Mouse (Mus musculus) left cerebral cortex, adult 9 months (tissue): ENCODE results near the gene Ntn4.
A peak's percentile ranks its signal among the peaks of the same experiment; 100 is the strongest.

ENCODE experiments used
- DNase-seq, 2 experiments: peaks; one replicate each; pipeline ENCODE4 v3.0.0; 2022; ENCODE audit warnings: low spot score in 2 of 2

Gene Ntn4

GRCm38 (mm10) chr10:93641821-93642746 lies 1.6 kb downstream of the Ntn4 start:
- DNase-seq, result no peak

- DNase-seq, result no peak
These were observed 2.4 kb downstream of the Ntn4 start for GRCm38 (mm10) chr10:93642897-93643296.

- no peak for DNase-seq
These were observed 4.0 kb downstream of the Ntn4 start for GRCm38 (mm10) chr10:93644451-93644941.

- no peak for DNase-seq
These were observed 7.4 kb downstream of the Ntn4 start for GRCm38 (mm10) chr10:93647655-93648561.

DNA sequence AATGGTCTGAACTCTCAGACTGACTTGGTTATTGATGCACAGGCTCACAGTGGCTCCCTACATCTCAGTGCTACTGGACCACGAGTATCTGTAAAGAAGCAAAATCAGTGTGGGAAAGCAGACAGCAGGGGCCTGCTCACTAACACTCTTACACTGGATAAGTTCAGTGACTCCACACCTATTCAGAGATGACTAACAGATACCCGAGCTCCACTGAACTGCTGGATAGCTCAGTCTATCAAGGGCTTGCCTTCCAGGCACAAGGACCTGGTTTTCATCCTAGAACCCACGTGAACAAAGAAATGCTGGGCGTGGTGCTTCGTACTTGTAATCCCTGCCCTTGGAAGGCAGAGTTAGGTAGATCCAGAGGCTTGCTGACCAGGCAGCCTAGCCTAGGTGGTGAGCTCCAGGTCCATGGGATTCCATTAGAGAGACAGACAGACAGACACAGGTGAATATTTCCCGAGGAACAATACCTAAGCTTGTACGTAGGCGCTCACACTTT lies 8.2 kb downstream of the Ntn4 start:
- no peak for DNase-seq

DNA sequence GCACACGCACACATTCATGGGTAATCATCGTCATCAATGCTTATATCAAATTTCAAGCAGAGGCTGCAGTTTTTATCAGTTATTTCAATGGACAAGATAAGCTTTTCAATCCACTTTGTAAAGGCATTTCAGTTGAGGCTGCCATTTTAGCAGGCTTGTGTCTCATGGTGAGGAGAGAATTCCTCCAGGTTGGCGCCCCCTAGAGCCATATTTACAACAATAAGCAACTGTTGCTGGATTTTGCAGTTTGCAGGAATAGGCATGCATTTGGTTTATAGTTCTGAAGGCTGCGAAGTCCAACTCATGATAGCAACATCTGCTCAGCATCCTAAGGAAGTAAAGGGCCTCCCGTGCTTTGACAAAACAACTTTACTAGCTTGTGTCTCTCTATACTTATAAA lies 8.6 kb downstream of the Ntn4 start:
- DNase-seq, result no peak

DNA sequence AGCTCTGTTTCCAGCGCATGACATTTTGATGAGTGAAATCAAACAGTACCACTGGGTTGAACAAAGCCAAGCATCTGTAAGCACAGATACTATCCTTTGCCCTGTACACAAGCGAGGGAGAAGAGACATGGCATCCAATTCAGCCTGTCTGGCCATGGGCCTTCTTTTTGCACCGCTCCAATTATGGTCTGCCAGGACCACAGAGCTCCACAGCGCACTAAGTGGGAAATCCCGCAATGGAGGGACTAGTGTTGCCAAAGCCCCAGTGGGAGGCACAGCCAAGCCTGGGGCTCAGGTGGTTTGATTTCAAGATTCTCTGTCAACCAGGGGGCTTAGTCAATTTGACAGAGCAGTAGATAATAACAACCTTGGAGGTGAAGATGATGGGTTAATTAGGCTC lies 9.1 kb downstream of the Ntn4 start:
- no peak for DNase-seq

DNA sequence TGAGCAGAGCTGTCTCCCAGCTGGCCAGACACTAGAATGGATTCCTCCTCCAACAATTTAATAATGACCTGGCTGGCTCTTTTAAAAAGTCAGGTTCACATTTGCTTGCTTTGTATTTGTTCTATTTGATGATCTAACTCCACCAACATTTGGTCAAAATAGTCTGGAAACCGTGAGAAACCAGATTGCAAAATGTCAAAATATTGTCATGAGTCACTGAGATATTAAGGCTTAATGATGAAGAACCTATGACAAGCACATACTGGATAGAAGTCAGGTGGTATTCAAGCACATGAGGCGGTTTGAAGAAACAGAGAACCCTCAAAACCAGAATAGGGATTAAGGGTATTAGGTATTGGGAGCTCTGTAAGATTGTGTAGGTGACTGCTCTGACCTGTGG lies 12.8 kb downstream of the Ntn4 start:
- DNase-seq, result no peak

GRCm38 (mm10) chr10:93655428-93655827 lies 14.9 kb downstream of the Ntn4 start:
- DNase-seq, result no peak

GRCm38 (mm10) chr10:93659792-93660191 lies 19.3 kb downstream of the Ntn4 start:
- no peak for DNase-seq

DNA sequence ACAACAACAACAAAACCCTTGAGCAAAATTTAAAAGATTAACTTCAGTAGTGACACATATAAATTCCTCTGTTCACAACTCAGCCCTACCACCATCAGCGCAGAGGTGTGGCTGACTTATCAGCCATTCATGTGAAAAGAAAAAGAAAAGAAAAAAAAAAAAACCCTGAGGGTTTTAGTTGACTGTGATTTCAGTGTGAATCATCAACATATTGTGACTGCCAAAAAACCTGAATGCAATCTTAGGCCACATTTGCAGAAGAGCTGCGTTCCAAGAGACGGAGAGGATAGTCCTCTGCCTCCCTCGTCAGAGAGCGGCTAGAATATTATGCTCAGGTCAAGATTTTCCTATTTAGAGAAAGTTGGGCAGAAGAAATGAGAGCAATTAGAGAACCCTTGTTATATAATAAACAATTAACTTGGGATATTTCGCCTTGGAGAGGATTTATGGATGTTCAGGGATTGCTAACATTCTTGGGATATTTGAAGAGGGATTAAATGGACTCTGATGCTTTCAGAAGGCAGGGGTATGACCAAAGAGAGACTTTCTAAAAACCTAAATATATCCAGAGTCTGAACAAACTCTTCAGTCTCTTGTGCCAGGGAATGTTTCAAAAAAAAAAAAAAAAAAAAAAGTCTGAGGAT lies 21.0 kb downstream of the Ntn4 start:
- DNase-seq, result no peak

- no peak for DNase-seq
These were observed 21.5 kb downstream of the Ntn4 start for GRCm38 (mm10) chr10:93662018-93662417.

DNA sequence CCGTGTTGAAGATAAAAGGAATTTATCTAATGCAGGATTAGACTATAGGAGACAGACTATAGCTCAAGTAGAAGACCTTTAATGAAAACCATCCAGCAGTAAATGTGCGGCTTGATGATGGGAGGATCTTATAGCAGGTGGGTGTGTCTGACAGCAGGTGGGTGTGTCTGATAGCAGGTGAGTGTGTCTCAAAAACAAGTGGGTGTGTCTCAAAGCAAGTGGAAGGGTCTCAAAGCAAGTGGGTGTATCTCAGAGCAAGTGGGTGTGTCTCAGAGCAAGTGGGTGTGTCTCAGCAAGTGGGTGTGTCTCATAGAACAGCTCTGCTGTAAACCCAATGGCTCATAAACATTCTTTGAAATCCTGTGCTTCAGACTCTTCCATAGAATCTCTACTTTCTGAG lies 25.7 kb downstream of the Ntn4 start:
- DNase-seq, result no peak

DNA sequence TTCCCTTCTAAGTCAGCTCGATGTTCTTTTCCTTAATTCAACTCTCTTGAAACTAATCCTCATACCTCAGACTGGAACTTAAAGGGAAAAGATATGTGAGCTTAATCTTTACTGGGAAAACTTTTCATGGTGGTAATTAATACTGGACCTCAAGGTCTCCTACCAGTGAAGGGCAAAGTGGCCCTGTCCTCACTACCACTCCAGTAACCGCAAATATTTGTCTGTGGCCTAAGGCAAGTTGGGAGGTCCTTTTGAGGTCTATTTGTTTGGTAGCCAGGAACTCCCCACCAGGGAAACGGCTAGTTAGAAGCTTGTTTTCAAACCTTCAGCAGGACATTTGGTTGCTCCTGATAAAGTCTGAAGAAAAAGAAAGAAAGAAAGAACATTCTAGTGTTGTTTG lies 26.5 kb downstream of the Ntn4 start:
- no peak for DNase-seq

- DNase-seq, result peak; percentile 58 to 59
These were observed 32.4 kb downstream of the Ntn4 start for GRCm38 (mm10) chr10:93672646-93673479.

- DNase-seq, result no peak
These were observed 38.9 kb downstream of the Ntn4 start for GRCm38 (mm10) chr10:93679191-93680007.

- DNase-seq, result no peak
These were observed 40.3 kb downstream of the Ntn4 start for GRCm38 (mm10) chr10:93680680-93681377.

GRCm38 (mm10) chr10:93682185-93682747 lies 41.8 kb downstream of the Ntn4 start:
- no peak for DNase-seq

GRCm38 (mm10) chr10:93683185-93683584 lies 42.7 kb downstream of the Ntn4 start:
- DNase-seq, result no peak
